Mouse (Mus musculus): ENCODE results near the gene Rnf167. TPM values are rescaled to one million over a fixed set of nuclear protein-coding genes. Genes with fewer than 3 reads are reported as not detected.

Gene Rnf167
- polyA plus RNA-seq, 1 experiment: 118 TPM

DNA sequence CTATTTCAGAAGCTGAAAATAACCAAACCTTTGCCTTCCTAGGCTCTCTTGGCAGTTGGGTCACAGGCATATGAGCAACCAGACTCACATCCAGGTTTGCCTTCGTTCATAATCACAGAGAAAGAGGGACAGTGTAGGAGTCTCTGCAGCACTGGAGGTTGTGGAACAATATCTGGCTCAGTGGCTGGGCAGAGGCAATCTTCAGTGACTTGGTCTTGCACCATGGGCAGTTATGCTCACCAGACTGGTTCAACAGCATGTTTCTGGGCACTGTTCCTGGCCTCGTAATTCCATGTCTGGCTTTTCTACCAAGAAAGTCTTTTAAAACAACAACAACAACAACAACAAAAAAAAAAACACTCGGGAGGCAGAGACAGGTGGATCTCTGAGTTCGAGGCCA, 11.4 kb upstream of the Rnf167 start:
- Histone ChIP-seq H3K4me1 (ENCODE audit: control insufficient read depth, insufficient read depth, low read length) (peaks cover 6% of the 10 kb centered on the region; the same call in 1 of the 2 replicates), H3K27me3 (replicated peaks; ENCODE audit: control insufficient read depth, insufficient read depth, low read length) (no peaks in the 10 kb centered on the region), H3K27ac (ENCODE audit: insufficient read depth, low read depth, low read length) (no peak overlapping the region), H3K36me3 (ENCODE audit: control insufficient read depth, insufficient read depth, low read length) (no peaks in the 10 kb centered on the region), H3K4me3 (ENCODE audit: insufficient read depth, low read depth, low read length) (no peak overlapping the region)
- no peak for DNase-seq
- no peak for TF ChIP-seq POLR2A (IDR thresholded peaks at IDR 0.05; ENCODE audit: low read depth, low read length)
- TF ChIP-seq CTCF (conservative IDR thresholded peaks at IDR 0.05; ENCODE audit: insufficient read depth, insufficient read length, low read depth, low read length): no peak
- 72% methylated on average over 4 of the region's 4 CpGs for WGBS

DNA sequence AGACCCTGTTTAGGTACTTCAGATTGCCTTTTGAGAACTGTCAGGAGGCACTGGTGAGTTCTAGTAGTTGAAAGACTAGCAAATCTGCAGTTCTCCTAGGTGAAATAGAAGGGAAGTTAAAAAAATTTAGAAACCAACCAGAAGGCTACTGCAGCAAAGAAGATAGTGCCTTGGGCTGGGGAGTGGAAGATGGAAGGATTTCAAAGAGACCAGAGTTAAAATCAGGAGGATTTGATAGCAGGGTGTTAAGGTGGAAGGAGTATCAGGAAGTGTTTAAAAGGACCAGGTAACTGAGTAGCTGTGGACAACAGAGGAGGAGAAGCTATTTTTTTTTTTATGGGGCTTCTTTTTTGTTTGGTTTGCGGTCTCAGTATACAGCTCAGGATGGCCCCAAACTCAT, 9.3 kb upstream of the Rnf167 start:
- H3K36me3 ChIP-seq (ENCODE audit: control insufficient read depth, insufficient read depth, low read length): no peaks in the 10 kb centered on the region
- DNase-seq: no peak

DNA sequence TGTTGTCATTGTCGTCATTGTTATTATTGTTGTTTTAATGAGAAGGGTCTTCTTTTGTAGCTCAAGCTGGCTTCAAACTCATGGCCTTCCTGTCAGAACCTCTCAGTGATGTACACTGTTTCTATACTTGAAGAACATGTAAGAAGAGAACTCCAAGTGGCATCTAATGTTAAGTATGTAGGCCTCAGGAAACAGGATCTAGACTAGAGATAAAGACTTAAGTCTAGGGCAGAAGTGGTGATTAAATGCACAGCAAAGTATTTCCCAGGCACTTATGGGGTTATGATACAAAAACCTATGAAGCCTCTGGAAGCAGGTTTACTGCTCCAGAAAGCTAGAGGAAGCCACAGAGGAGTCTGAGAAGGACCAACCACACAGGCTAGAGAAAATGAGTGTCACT, 8.7 kb upstream of the Rnf167 start:
- WGBS: 88% methylated on average over 1 of the region's 1 CpGs
- DNase-seq: no peak
- TF ChIP-seq CTCF (conservative IDR thresholded peaks at IDR 0.05; ENCODE audit: insufficient read depth, insufficient read length, low read depth, low read length) (no peak), POLR2A (IDR thresholded peaks at IDR 0.05; ENCODE audit: low read depth, low read length) (no peak)
- Histone ChIP-seq H3K27ac (ENCODE audit: insufficient read depth, low read depth, low read length) (no peak overlapping the region), H3K4me3 (ENCODE audit: insufficient read depth, low read depth, low read length) (no peak overlapping the region), H3K36me3 (ENCODE audit: control insufficient read depth, insufficient read depth, low read length) (no peaks in the 10 kb centered on the region), H3K27me3 (replicated peaks; ENCODE audit: control insufficient read depth, insufficient read depth, low read length) (no peaks in the 10 kb centered on the region), H3K4me1 (ENCODE audit: control insufficient read depth, insufficient read depth, low read length) (0 out of 2 replicates have a peak, but pooled peaks cover 3% of the 10 kb centered on the region)

More for the DNA sequence above, 9.3 kb upstream of the Rnf167 start:
- H3K27ac ChIP-seq (ENCODE audit: insufficient read depth, low read depth, low read length): no peak overlapping the region
- no peak overlapping the region for H3K4me3 ChIP-seq (ENCODE audit: insufficient read depth, low read depth, low read length)
- 0 out of 2 replicates have a peak, but pooled peaks cover 3% of the 10 kb centered on the region for H3K4me1 ChIP-seq (ENCODE audit: control insufficient read depth, insufficient read depth, low read length)
- 100% methylated on average over 1 of the region's 1 CpGs for WGBS
- TF ChIP-seq POLR2A (IDR thresholded peaks at IDR 0.05; ENCODE audit: low read depth, low read length): no peak
- TF ChIP-seq CTCF (conservative IDR thresholded peaks at IDR 0.05; ENCODE audit: insufficient read depth, insufficient read length, low read depth, low read length): no peak
- no peaks in the 10 kb centered on the region for H3K27me3 ChIP-seq (replicated peaks; ENCODE audit: control insufficient read depth, insufficient read depth, low read length)

DNA sequence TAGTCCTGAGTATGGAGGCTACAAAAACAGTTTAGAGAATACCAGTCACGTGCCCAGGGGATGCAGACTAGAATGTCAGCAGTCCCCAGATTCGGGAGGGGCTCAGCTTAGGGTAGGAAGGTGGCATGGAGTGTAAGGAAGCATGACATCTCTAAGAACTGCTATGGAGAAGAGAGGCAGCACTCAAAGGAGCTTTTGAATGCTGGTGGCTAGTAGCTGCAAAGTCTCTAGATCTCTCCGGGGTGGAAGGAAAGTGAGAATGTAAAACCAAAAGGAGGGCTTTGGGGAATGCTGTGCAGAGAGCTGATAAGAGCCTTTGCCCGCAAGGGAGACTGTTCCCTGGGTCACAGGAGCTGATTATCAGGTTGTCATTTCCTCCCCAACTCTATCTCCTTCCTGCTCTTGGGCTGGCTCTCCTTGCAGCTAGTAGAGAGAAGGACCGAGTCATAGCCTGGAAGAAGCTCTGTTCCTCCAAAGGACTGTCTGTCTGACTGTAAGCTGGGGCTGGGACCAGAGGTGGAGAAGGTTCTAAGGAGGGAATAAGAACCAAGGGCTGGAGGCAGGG, 8.2 kb upstream of the Rnf167 start, which contains the start of gene Gp1ba:
TSS of gene Gp1ba (plus strand) at position 409 of the 565 bp plus-strand sequence.
- no peaks in the 10 kb centered on the region for H3K36me3 ChIP-seq (ENCODE audit: control insufficient read depth, insufficient read depth, low read length)
- H3K27ac ChIP-seq (ENCODE audit: insufficient read depth, low read depth, low read length): no peak within 1 kb of the TSS
- WGBS: 33% methylated on average over 5 of the region's 5 CpGs
- no peak within 1 kb of the TSS for H3K4me3 ChIP-seq (ENCODE audit: insufficient read depth, low read depth, low read length)
- H3K4me1 ChIP-seq (ENCODE audit: control insufficient read depth, insufficient read depth, low read length): 0 out of 2 replicates have a peak, but pooled peaks cover 3% of the 10 kb centered on the region
- no peaks in the 10 kb centered on the region for H3K27me3 ChIP-seq (replicated peaks; ENCODE audit: control insufficient read depth, insufficient read depth, low read length)
- no peak for DNase-seq
- TF ChIP-seq CTCF (conservative IDR thresholded peaks at IDR 0.05; ENCODE audit: insufficient read depth, insufficient read length, low read depth, low read length): no peak
- TF ChIP-seq POLR2A (IDR thresholded peaks at IDR 0.05; ENCODE audit: low read depth, low read length): no peak

DNA sequence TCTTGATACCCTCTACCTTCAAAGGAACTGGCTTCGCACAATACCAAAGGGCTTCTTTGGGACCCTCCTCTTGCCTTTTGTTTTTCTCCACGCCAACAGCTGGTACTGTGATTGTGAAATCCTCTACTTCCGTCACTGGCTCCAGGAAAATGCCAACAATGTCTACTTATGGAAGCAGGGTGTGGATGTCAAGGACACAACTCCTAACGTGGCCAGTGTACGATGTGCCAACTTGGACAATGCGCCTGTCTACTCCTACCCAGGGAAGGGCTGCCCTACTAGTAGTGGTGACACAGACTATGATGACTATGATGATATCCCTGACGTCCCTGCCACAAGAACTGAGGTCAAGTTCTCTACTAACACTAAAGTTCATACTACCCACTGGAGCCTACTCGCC, 7.1 kb upstream of the Rnf167 start:
- peaks cover 4% of the 10 kb centered on the region for H3K36me3 ChIP-seq (ENCODE audit: control insufficient read depth, insufficient read depth, low read length)
- no peak for DNase-seq
- 86% methylated on average over 8 of the region's 8 CpGs for WGBS
- no peak overlapping the region for H3K4me3 ChIP-seq (ENCODE audit: insufficient read depth, low read depth, low read length)
- H3K27me3 ChIP-seq (replicated peaks; ENCODE audit: control insufficient read depth, insufficient read depth, low read length): no peaks in the 10 kb centered on the region
- no peak overlapping the region for H3K27ac ChIP-seq (ENCODE audit: insufficient read depth, low read depth, low read length)
- 0 out of 2 replicates have a peak, but pooled peaks cover 3% of the 10 kb centered on the region for H3K4me1 ChIP-seq (ENCODE audit: control insufficient read depth, insufficient read depth, low read length)
- TF ChIP-seq CTCF (conservative IDR thresholded peaks at IDR 0.05; ENCODE audit: insufficient read depth, insufficient read length, low read depth, low read length) (no peak), POLR2A (IDR thresholded peaks at IDR 0.05; ENCODE audit: low read depth, low read length) (no peak)

DNA sequence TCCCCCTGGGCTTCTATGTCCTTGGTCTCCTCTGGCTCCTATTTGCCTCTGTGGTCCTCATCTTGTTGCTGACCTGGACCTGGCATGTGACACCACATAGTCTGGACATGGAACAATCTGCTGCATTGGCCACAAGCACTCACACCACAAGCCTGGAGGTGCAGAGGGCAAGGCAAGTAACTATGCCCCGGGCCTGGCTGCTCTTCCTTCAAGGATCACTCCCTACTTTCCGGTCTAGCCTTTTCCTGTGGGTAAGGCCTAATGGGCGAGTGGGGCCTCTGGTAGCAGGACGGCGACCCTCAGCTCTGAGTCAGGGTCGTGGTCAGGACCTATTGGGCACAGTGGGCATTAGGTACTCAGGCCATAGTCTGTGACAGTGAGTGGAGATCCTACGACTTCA, 5.8 kb upstream of the Rnf167 start:
- Histone ChIP-seq H3K4me3 (ENCODE audit: insufficient read depth, low read depth, low read length) (no peak overlapping the region), H3K4me1 (ENCODE audit: control insufficient read depth, insufficient read depth, low read length) (peaks cover 11% of the 10 kb centered on the region), H3K27me3 (replicated peaks; ENCODE audit: control insufficient read depth, insufficient read depth, low read length) (no peaks in the 10 kb centered on the region), H3K36me3 (ENCODE audit: control insufficient read depth, insufficient read depth, low read length) (peaks cover 4% of the 10 kb centered on the region), H3K27ac (ENCODE audit: insufficient read depth, low read depth, low read length) (no peak overlapping the region)
- 79% methylated on average over 7 of the region's 7 CpGs for WGBS
- TF ChIP-seq CTCF (conservative IDR thresholded peaks at IDR 0.05; ENCODE audit: insufficient read depth, insufficient read length, low read depth, low read length) (no peak), POLR2A (IDR thresholded peaks at IDR 0.05; ENCODE audit: low read depth, low read length) (no peak)
- DNase-seq: no peak

DNA sequence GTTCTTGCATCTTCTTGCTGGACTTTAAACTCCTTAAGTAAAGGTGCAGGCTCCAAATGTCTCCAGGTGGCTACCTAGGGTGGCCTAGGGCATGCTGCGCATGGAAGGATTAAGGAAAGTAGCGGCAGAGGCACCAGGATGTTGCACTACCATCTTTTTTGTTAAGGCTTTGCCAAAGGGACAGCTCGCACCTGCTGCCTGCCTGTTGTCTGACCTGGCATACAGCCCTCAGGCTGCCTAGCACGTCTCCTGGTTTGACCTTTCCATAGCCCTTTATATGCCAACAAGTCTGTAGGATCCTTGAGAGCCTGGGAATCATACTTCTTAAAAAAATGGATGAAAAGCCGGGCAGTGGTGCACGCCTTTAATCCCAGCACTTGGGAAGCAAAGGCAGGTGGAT, 4.0 kb upstream of the Rnf167 start:
- no peaks in the 10 kb centered on the region for H3K27me3 ChIP-seq (replicated peaks; ENCODE audit: control insufficient read depth, insufficient read depth, low read length)
- H3K27ac ChIP-seq (ENCODE audit: insufficient read depth, low read depth, low read length): no peak overlapping the region
- TF ChIP-seq POLR2A (IDR thresholded peaks at IDR 0.05; ENCODE audit: low read depth, low read length) (no peak), CTCF (conservative IDR thresholded peaks at IDR 0.05; ENCODE audit: insufficient read depth, insufficient read length, low read depth, low read length) (no peak)
- peaks cover 11% of the 10 kb centered on the region for H3K4me1 ChIP-seq (ENCODE audit: control insufficient read depth, insufficient read depth, low read length)
- H3K4me3 ChIP-seq (ENCODE audit: insufficient read depth, low read depth, low read length): no peak overlapping the region
- no peak for DNase-seq
- 85% methylated on average over 6 of the region's 6 CpGs for whole genome bisulfite sequencing
- peaks cover 4% of the 10 kb centered on the region for H3K36me3 ChIP-seq (ENCODE audit: control insufficient read depth, insufficient read depth, low read length)

Measured in kidney, adult 2 months (tissue).